ENCODE assay signal across 16 mouse cellular contexts in the genomic region with DNA sequence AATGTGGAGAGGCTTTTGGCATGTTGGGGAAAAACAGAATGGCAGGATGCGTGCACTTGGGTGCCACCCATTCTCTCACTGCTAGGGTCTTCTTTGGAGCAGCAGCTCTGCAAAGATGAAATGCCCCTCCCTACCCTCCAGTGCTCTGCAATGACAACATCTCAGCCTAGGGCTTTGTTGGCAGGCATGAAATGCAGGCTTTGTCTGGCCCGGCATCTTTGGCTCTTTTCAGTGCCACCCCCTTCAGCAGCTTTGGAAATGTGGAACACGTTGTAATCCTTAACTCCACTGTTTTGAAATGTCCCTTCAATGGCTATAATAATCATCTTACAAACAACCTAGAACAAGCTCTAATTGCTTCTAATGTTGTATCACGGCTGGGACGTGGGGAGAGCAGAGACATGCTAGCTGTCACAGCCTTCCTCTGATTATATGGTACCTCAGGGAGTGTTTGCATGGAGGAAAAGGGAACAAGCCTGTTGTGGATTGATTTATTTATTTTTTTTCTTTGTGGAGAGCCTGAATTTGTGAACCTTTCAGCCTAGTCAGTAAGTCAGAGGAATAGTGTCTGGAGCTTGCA.
DNase-seq lines count a peak whose midpoint lies in the region; ATAC-seq and TF ChIP-seq lines count a peak whose summit lies in the region.
"Had no signal": no experiment of that assay in that cellular context is flagged by ENCODE, and none has a peak within 500 bp of the region (broad histone marks: within the 10 kb centered on the region; RNA-seq: fewer than 3 reads in every experiment).

No protein-coding gene starts in this region.

- H3K4me3 ChIP-seq in forebrain, embryonic 12.5 days (replicated peaks): no peak overlapping the region
- H3K4me3 ChIP-seq in hindbrain, postnatal 0 days (ENCODE audit: low read length): no peak overlapping the region
- H3K4me3 ChIP-seq: erythroblast, embryonic 14.5 days; liver, embryonic 13.5 days; megakaryocyte, embryonic 14.5 days had no signal

- H3K9me3 ChIP-seq in forebrain, embryonic 12.5 days: no peaks in the 10 kb centered on the region
- no peaks in the 10 kb centered on the region for H3K9me3 ChIP-seq in hindbrain, postnatal 0 days (ENCODE audit: low read length)
- H3K9me3 ChIP-seq: liver, embryonic 13.5 days; megakaryocyte, embryonic 14.5 days had no signal

- intact Hi-C loops in gastrocnemius, postnatal 14 days (cut with DNase I; ENCODE audit: low total_unique reads): no loop called here

- H3K9ac ChIP-seq in forebrain, embryonic 12.5 days: no peak overlapping the region
- H3K9ac ChIP-seq in hindbrain, postnatal 0 days (replicated peaks; ENCODE audit: low read length): no peak overlapping the region
- H3K9ac ChIP-seq: liver, embryonic 13.5 days had no signal

- 20% methylated on average over 5 of the region's 5 CpGs for WGBS in forebrain, embryonic 12.5 days
- WGBS in hindbrain, postnatal 0 days: 16% methylated on average over 5 of the region's 5 CpGs

- H3K36me3 ChIP-seq in forebrain, embryonic 12.5 days (replicated peaks): no peaks in the 10 kb centered on the region
- no peaks in the 10 kb centered on the region for H3K36me3 ChIP-seq in hindbrain, postnatal 0 days (ENCODE audit: insufficient read depth, low read length)
- H3K36me3 ChIP-seq: liver, embryonic 13.5 days had no signal

- no peak overlapping the region for H3K27ac ChIP-seq in forebrain, embryonic 12.5 days
- no peak overlapping the region for H3K27ac ChIP-seq in hindbrain, postnatal 0 days
- H3K27ac ChIP-seq: liver, embryonic 13.5 days had no signal

- peaks cover 3% of the 10 kb centered on the region; the same call in 1 of the 2 replicates for H3K27me3 ChIP-seq in forebrain, embryonic 12.5 days
- no peaks in the 10 kb centered on the region for H3K27me3 ChIP-seq in hindbrain, postnatal 0 days (ENCODE audit: insufficient read depth, low read length)
- H3K27me3 ChIP-seq: liver, embryonic 13.5 days; megakaryocyte, embryonic 14.5 days had no signal

- TF ChIP-seq CTCF in hindbrain, postnatal 0 days (IDR thresholded peaks at IDR 0.05; ENCODE audit: low read depth): no peak

- DNase-seq in layer of hippocampus, adult 11-12 months (ENCODE audit: low spot score): peak; percentile 27
- no peak for DNase-seq in layer of hippocampus, postnatal 14 days (ENCODE audit: low spot score in 2 of 2)
- peak; percentile 11 for DNase-seq in Muller cell, postnatal 12 days (ENCODE audit: inconsistent ontology term)
- DNase-seq in hindbrain, postnatal 0 days (ENCODE audit: low spot score): peak; percentile 4
- DNase-seq in gastrocnemius, postnatal 14 days: no peak
- no peak for DNase-seq in thymus, postnatal 25 days
- no peak for DNase-seq in gastrocnemius, adult 8-10 months (ENCODE audit: low spot score in 2 of 2)
- DNase-seq: adrenal gland, adult 2 months; cerebellum, adult 2 months; gastrocnemius, postnatal 10 days; liver, embryonic 13.5 days; retina, postnatal 1 day; thymus, postnatal 14 days had no signal

- no peak overlapping the region for H3K4me2 ChIP-seq in forebrain, embryonic 12.5 days
- H3K4me2 ChIP-seq in hindbrain, postnatal 0 days (ENCODE audit: low read depth, low read length): no peak overlapping the region
- H3K4me2 ChIP-seq: liver, embryonic 13.5 days had no signal

- H3K4me1 ChIP-seq in forebrain, embryonic 12.5 days: peaks cover 23% of the 10 kb centered on the region
- H3K4me1 ChIP-seq in hindbrain, postnatal 0 days (ENCODE audit: insufficient read depth, low read length): no peaks in the 10 kb centered on the region
- H3K4me1 ChIP-seq: liver, embryonic 13.5 days; megakaryocyte, embryonic 14.5 days had no signal

- ATAC-seq in forebrain, embryonic 12.5 days (ENCODE audit: low FRiP score): peak; percentile 53; the same call in 1 of the 2 replicates
- no peak for ATAC-seq in hindbrain, postnatal 0 days

Comparison
In these comparisons a context has a peak if more than half of its experiments do, and no peak if none do; other contexts are left out.
1. DNase-seq: peak in layer of hippocampus, adult 11-12 months (single experiment), Muller cell, postnatal 12 days (single experiment) and hindbrain, postnatal 0 days (single experiment); none in layer of hippocampus, postnatal 14 days (0 of 2), gastrocnemius, postnatal 14 days (single experiment), thymus, postnatal 25 days (single experiment) and gastrocnemius, adult 8-10 months (0 of 2).